In genomic region chr4:104570523-104570922, GRCm38 (mm10) we compare ENCODE assay signal across 15 mouse cellular contexts.
DNase-seq lines count a peak whose midpoint lies in the region; ATAC-seq and TF ChIP-seq lines count a peak whose summit lies in the region.
"Had no signal": no experiment of that assay in that cellular context is flagged by ENCODE, and none has a peak within 500 bp of the region (broad histone marks: within the 10 kb centered on the region; RNA-seq: fewer than 3 reads in every experiment).

No protein-coding gene starts in this region.

- H3K9me3 ChIP-seq in hindbrain, embryonic 15.5 days: no peaks in the 10 kb centered on the region
- no peaks in the 10 kb centered on the region for H3K9me3 ChIP-seq in hindbrain, embryonic 10.5 days
- H3K9me3 ChIP-seq in ES-Bruce4 (replicated peaks; ENCODE audit: control insufficient read depth, insufficient read depth, low read length, poor library complexity, severe bottlenecking): no peaks in the 10 kb centered on the region
- H3K9me3 ChIP-seq: forebrain, embryonic 10.5 days; hindbrain, embryonic 12.5 days; limb, embryonic 13.5 days had no signal

- no peak overlapping the region for H3K4me3 ChIP-seq in hindbrain, embryonic 15.5 days
- H3K4me3 ChIP-seq in hindbrain, embryonic 10.5 days: no peak overlapping the region
- H3K4me3 ChIP-seq in lung, adult 2 months (replicated peaks; ENCODE audit: extremely low read depth, low read depth, low read length): no peak overlapping the region
- no peak overlapping the region for H3K4me3 ChIP-seq in ES-Bruce4 (ENCODE audit: low read depth, low read length)
- H3K4me3 ChIP-seq: forebrain, embryonic 10.5 days; hindbrain, embryonic 12.5 days; limb, embryonic 13.5 days had no signal

- no peak for DNase-seq in hindbrain, embryonic 10.5 days (ENCODE audit: low spot score)
- no peak for DNase-seq in lung, adult 2 months
- no peak for DNase-seq in lung, postnatal 36 days
- no peak for DNase-seq in brain, embryonic 14.5 days (ENCODE audit: low read depth)
- no peak for DNase-seq in thymus, postnatal 14 days
- DNase-seq: cerebellum, postnatal 25 days; gastrocnemius, postnatal 36 days; kidney, adult 8-10 months; midbrain, embryonic 14.5 days; right cerebral cortex, postnatal 25 days had no signal

- TF ChIP-seq CTCF in lung, adult 2 months (IDR thresholded peaks at IDR 0.05; ENCODE audit: insufficient read depth, low read length): peak; percentile 23; the same call in 1 of the 2 replicates
- peak; percentile 5 for TF ChIP-seq CTCF in ES-Bruce4 (IDR thresholded peaks at IDR 0.05; ENCODE audit: low read depth, low read length)
- TF ChIP-seq CTCF in brain, embryonic 14.5 days (IDR thresholded peaks at IDR 0.05; ENCODE audit: borderline replicate concordance, extremely low read depth, insufficient read depth, insufficient read length): peak; percentile 38; the same call in 1 of the 2 replicates

- ATAC-seq in hindbrain, embryonic 15.5 days (ENCODE audit: low FRiP score, low read depth): 0 out of 2 replicates have a peak, but pooled peaks have one; percentile 42

- no peak for TF ChIP-seq POLR2A in lung, adult 2 months (IDR thresholded peaks at IDR 0.05; ENCODE audit: borderline replicate concordance, extremely low read depth, low read depth, low read length)
- no peak for TF ChIP-seq POLR2A in ES-Bruce4 (IDR thresholded peaks at IDR 0.05; ENCODE audit: insufficient read depth, low read length)
- TF ChIP-seq POLR2A in brain, embryonic 14.5 days (IDR thresholded peaks at IDR 0.05; ENCODE audit: borderline replicate concordance, extremely low read depth, insufficient read depth, insufficient read length, poor library complexity, severe bottlenecking): no peak

- no peak overlapping the region for H3K9ac ChIP-seq in hindbrain, embryonic 15.5 days
- no peak overlapping the region for H3K9ac ChIP-seq in ES-Bruce4 (ENCODE audit: low read depth, poor library complexity, severe bottlenecking)
- H3K9ac ChIP-seq: hindbrain, embryonic 12.5 days; limb, embryonic 13.5 days had no signal

- no peak overlapping the region for H3K4me2 ChIP-seq in hindbrain, embryonic 15.5 days
- H3K4me2 ChIP-seq: hindbrain, embryonic 12.5 days; limb, embryonic 13.5 days had no signal

- H3K4me1 ChIP-seq in hindbrain, embryonic 15.5 days (replicated peaks): peaks cover 13% of the 10 kb centered on the region; the same call in 1 of the 2 replicates
- H3K4me1 ChIP-seq in hindbrain, embryonic 10.5 days (replicated peaks): peaks cover 6% of the 10 kb centered on the region; the same call in 1 of the 2 replicates
- no peaks in the 10 kb centered on the region for H3K4me1 ChIP-seq in lung, adult 2 months (ENCODE audit: control insufficient read depth, insufficient read depth, low read length)
- H3K4me1 ChIP-seq in ES-Bruce4 (ENCODE audit: control insufficient read depth, insufficient read depth, low read length): no peaks in the 10 kb centered on the region

- TF ChIP-seq EP300 in ES-Bruce4 (IDR thresholded peaks at IDR 0.05; ENCODE audit: insufficient read depth, low read depth, low read length): no peak

- H3K27ac ChIP-seq in hindbrain, embryonic 15.5 days (replicated peaks): no peak overlapping the region
- H3K27ac ChIP-seq in hindbrain, embryonic 10.5 days: no peak overlapping the region
- H3K27ac ChIP-seq in ES-Bruce4 (ENCODE audit: insufficient read depth, low read length): no peak overlapping the region
- H3K27ac ChIP-seq: forebrain, embryonic 10.5 days; hindbrain, embryonic 12.5 days; limb, embryonic 13.5 days had no signal

- H3K27me3 ChIP-seq in hindbrain, embryonic 15.5 days: no peaks in the 10 kb centered on the region
- H3K27me3 ChIP-seq in hindbrain, embryonic 10.5 days (ENCODE audit: insufficient read depth, poor library complexity, severe bottlenecking): no peaks in the 10 kb centered on the region
- no peaks in the 10 kb centered on the region for H3K27me3 ChIP-seq in ES-Bruce4 (ENCODE audit: control insufficient read depth, insufficient read depth, low read length, poor library complexity, severe bottlenecking)
- H3K27me3 ChIP-seq: hindbrain, embryonic 12.5 days had no signal

- H3K36me3 ChIP-seq in hindbrain, embryonic 15.5 days: no peaks in the 10 kb centered on the region
- no peaks in the 10 kb centered on the region for H3K36me3 ChIP-seq in hindbrain, embryonic 10.5 days
- no peaks in the 10 kb centered on the region for H3K36me3 ChIP-seq in ES-Bruce4 (ENCODE audit: control insufficient read depth, insufficient read depth, low read length, poor library complexity, severe bottlenecking)
- H3K36me3 ChIP-seq: forebrain, embryonic 10.5 days; hindbrain, embryonic 12.5 days; limb, embryonic 13.5 days had no signal

- WGBS in hindbrain, embryonic 15.5 days: 77% methylated on average over 4 of the region's 4 CpGs
- WGBS in hindbrain, embryonic 10.5 days: 74% methylated on average over 4 of the region's 4 CpGs
- 69% methylated on average over 4 of the region's 4 CpGs for WGBS in lung, adult 2 months
